Mouse (Mus musculus) ovary, adult 18-20 months (tissue): ENCODE results near the gene Txnrd3.

ENCODE experiments used
- DNase-seq: peaks from one replicate; pipeline ENCODE4 v3.0.0; 2022; ENCODE audit warnings: low spot score, mixed read lengths

Gene Txnrd3

DNA sequence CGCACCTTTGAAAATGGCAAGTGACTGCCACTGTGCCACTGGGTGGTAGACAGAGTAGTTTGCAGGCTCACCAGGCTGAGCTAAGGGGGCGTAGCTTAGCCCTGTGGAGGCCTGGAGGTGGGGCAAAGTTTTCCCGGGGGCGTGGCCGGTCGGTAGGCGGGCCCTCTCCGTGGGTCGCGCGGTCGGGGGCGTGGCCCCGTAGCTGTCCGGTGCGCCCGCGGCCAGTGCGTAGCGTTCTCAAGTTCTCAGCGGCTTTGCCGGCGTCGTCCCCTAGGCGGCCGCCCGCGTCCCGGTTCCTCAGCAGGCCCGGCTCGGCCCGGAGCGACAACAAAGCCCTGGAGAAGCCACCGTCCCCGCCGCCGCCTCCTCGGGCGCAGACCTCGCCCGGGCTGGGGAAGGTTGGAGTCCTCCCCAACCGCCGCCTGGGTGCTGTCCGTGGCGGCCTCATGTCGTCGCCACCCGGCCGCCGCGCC, at the start of gene Txnrd3:
Gene Txnrd3 (plus strand): TSS at position 191 of the 473 bp plus-strand sequence.
- peak; percentile 86 for DNase-seq

DNA sequence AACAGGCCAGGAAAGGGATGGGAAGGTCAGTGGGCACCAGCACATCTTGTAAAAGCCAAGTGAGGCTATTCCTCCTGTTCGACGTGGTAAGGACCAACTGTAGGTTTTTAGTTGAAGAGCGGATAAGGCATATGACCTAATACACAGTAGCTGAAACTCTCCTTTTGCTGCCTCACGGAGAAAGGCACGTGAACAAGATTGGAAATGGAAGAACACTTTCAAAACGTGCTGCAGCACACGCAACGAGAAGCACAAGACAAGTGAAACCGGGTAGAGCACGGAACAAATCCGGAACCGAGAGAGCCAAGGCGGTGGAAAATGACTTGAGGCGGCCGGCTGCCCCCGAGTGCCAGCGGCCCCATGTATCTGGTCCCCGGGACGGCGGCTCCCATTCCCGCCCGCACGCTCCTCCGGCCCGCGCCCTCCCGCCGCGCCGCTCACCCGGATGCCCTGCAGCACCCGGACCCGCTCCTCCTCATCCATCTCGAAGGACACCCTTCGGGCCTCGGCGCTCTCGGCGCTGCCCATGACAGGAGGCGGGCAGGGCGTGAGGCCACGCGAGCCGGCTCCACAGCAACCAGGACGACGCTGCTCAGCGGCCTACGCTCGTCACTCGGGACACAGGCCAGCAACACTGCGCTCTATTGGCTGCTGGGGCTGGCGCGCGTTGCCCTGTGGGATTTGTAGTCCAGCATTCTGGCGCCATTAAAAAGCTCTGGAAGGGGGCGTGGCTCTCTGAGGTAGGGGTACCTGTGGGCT, 48.6 kb upstream of the Txnrd3 start, which contains the start of gene Chchd6:
Gene Chchd6 (minus strand): TSS at position 635 of the 759 bp plus-strand sequence.
- DNase-seq: peak; percentile 89

DNA sequence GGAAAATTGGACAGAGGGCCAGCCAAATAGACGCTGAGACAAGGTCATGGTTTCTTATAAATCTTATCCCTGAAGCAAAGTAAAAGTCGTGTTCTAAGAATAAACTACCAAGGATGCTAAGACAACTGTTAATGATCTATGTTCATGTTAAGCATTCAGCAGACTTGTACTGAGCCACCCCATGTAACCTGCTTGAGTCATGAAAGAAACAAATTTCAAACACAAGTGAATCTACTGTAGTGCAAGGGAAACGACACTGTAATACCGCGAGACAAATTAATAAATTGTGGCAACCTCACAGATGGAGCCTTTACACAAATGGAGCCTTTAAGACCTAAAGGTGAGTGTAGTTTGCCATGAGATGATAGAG, 48.0 kb upstream of the Txnrd3 start:
- DNase-seq: no peak

DNA sequence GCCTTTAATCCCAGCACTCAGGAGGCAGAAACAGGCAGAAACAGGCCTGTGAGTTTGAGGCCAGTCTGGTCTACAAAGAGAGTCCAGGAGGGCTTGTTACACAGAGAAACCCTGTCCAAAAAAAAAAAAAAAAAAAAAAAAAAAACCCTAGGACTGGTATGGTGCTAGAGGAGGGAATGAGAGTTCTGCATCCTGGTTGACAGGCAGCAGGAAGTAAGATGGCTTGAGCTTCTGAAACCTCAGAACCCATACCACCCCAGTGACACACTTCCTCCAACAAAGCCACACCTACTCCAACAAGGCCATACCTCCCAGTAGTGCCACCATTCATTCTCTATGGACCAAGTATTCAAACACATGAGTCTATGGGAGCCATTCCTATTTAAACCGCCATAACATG, 47.3 kb upstream of the Txnrd3 start:
- no peak for DNase-seq

DNA sequence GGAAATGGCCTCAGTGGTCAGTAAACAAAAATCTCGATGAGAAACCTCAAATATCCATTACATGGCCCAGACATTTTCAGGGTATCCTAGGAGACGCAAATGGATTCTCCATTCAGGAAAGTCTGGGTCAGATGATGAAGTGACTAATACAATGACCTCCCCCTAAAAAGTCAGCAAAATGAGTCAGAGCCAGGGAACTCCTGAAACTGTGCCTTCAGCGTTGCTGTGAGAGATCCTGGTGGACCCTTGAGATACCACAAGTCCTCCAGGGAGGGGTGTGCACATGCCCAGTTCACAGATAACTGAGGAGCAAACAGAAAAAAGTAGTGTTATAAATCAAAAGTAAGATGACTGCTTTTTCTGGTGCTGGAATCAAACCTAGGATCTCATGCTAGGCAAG, 37.7 kb upstream of the Txnrd3 start:
- DNase-seq: no peak

DNA sequence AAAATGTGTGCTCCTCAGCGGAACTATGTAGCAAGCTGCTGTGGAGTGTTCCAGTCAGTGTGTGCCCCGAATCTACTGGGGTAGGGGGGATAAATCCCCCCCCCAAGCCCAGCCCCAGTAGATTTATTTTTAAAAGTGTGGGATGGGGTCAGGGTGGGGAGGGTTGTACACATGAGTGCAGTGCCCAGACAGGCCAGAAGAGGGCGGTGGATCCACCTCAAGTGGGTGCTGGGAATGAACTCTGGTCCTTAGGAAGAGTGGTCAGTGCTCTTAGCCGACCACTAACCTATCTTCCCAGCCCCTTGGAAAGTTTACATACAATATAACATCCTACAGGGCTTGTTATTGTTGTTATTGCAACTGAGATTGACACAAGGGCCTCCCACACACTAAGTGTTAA, 35.8 kb upstream of the Txnrd3 start:
- DNase-seq: no peak

DNA sequence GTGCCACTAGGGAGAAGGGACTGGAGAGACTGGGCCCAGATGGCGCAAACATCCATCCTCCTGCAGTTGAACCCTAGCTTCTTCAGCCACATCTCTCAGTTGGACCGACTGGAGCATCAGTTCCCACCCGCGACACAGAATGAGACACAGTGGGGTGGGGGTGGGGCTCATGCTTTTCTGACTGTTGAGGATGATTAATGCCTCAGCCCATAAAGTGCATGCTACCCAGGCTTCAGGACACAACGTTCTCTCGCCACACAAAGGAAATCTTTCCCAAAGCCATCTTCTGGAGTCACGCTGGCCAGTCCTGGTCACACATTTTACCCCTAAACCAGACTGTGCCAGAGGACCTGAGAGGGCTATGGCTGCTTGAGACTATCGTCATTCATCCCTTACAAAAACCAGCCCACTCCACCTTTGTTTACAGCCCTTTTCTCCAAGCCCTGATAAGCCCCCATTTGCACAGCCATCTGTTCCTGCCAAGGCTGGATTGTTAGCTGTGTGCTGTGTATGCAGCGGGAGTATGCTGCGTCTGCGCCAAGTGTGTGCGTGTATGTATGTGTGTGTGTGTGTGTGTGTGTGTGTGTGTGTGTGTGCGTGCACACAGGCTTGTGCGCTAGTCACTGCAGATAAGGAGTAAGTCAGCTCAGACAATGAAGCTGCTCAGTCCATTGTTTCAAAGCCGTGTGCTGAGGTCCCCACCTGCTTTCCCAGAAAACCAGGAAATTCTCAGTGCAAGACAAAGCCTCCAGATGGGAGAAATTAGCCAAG, 30.3 kb upstream of the Txnrd3 start:
- DNase-seq: no peak

DNA sequence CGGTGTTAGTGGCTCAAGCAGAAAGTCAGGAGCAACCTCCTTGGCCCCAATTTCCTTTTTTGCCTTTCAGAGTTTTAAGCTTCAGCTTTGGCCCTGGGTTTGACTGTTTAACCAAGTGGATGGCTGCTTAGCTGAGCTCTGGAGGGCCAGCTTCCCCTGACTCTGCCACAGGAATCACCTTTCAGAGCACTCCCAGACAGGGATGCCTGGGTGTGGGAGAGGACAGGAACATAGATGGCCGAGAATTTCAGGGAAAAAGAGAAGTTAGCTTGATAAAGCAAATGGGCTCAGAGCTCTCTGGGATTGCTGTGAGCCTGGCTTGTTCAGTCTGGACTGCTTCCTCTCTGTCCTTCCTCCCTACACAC, 29.7 kb upstream of the Txnrd3 start:
- DNase-seq: no peak

DNA sequence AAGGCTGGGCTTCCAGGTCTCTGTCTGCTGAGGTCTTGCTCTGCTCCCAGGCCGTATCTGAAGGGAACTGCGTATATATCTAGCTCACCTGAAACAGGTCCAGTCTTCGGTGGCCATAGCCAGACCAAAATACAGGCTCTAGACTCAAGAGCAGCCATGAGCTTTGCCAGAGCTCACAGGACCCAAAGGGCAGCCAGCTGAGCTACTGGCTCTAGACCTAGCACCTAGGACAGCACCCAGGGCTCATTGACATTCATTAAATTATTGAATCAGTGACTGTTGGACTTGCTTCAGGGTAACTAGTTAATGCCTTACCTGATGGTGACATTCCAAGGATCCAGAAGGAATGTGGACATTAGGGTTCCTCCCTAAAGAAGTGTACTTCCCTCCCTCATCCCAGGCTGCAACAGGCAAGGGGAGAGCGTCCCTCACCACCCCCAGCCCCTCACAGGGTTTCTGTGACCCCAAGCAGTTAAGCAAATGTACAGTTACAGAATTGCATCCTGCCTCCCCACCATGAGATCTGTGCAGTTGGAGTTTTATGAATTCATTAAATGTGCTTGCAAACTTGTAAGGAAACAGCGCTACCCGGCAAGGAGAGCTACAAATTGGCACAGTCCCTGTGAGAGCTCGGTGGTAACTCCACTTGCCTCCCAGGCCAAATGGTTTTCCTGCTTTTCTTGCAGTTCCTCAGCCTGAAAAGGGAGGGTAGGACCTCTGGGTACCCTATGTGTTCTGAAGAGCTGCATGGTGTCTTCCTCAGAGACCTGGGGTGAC, 29.0 kb upstream of the Txnrd3 start:
- no peak for DNase-seq

DNA sequence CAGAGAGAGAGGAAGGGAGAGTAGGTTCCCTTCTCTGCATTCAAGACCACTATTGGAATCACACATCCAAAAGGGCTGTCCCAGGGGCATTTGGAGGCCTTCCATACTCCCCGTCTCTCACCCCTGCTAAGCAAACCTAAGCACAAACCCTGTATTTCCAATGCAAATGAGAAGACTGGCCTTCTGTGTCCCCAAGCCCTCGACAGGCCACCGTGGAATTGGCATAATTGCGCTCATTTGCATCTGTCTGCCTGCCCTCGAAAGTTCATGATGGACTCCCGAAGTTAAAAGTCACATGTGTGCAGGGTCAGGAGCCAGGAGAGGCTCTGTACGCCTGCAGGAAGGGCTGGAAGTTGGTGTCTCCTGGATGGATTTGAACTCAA, 28.4 kb upstream of the Txnrd3 start:
- no peak for DNase-seq

DNA sequence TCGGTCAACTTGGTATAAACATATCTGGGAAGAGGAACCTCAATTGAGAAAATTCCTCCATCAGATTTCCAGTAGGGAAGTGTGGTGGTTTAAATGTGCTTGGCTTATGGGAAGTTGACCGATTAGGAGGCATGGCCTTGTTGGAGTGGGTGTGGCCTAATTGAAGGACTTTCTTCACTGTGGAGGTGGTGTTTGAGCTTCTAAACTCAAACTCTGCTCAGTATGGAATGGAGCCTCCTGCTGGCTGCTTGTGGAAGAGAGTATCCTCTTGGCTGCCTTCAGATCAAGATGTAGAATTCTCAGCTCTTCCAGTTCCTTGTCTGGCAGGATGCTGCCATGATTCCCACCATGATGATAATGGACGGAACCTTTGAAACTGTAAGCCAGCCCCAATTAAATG, 21.1 kb upstream of the Txnrd3 start:
- DNase-seq: no peak

DNA sequence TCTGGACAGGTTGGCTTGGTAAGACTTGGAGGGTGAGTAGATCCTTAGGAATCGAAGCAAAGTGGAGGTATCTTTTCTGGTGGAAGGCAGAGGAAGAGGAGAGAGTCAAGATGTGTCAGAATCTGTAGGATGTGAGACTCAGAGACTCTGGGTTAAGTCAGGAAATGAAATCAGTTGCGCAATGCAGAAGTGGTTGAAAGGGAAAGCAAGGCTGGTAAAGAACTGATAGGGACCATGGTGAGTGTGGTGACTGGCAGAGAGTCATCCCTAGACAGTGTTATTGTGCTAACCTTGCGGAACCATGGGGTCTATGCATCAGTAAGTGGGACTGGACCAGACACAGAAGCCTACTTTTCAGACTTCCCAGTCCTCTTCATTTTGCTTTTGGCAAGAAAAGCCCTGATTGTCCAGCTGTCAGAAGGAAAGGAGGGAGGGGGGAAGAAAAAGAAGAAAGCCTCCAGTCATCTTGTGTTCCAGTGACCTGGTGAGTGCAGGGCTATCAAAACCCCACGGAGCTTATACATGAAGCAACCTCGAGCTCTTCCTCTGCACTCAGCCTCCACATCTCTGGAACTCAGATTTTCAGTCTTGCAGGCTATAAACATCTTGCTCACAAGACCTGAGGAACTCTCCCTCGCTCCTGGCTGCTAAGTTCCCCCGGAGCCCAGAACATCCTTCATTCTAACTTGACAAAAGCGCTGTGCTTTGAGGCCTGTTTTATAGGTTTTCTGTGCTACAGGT, 15.6 kb upstream of the Txnrd3 start:
- no peak for DNase-seq

DNA sequence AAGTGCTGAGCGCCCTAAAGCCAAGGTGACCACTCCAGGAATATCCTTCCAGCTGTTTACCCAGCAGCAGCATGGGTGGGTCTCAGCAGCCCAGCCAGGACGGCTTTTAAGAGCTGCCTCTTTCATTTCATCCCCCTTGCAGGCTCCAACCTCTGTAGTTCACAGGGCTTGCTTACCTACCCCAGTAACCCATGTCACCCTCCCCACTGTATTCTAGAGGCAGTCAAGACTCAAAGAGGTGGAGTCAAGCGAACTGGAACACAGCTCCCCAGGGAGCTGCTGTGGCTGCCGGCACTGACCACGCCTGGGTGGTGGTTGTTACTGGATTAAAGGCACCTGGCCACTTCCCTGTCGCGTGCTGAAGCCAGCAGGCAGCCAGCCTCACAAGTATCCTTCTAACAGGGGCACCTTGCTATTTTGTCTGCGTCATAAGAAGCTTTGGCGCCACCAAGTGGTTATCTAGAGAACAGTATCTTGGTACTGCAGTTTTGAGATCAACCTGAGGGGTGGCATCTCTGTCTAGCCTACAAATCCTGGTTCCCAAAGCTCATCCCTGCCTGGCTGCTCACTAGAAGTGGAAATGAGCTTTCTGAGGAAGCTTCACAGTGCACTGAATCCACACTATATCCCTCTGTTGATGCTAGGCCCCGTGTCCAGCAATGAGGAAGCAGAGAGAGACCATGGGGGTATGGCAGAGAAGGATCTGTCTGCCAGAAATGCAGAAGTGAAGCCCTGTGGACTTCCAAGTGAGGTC, 11.8 kb upstream of the Txnrd3 start:
- DNase-seq: peak; percentile 52

DNA sequence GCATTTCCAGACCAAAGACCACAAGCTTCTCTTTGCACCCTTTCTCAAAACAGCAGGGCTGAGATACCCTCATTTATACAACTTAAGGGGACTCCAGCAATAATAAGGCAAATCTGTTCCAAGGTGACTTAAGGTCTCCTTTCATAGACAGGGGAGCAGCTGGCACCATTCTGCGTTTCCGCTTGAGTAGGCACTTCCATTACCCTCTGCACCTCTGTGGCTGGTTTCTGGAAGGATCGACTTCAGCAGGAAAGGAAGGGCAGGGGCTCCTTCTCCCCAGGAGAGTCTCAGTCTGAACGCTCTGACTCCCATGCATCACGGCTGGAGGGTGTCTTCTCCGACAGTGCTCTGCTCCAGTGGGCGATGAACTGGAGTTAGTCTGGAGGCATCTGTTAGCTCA, 10.7 kb upstream of the Txnrd3 start:
- no peak for DNase-seq

DNA sequence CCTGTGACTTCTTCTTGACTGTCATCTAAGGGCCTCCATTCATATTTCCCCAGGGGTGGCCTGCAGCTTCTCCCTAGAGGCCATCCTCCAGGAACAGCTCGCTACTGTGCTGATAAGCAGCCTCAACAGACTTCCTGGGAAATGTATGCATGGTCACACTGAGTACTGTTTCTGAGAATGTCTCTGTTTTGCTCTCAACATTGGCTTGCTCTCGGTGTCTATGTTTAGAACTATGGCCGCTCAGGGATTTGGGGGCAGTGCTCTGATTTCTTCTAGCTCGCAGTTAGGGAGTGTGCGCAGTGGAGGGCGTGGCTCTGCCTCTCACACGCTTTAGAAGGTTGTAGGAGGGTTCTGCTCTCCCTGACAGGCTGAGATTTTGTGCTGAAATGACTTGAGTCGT, 9.4 kb upstream of the Txnrd3 start:
- DNase-seq: no peak

DNA sequence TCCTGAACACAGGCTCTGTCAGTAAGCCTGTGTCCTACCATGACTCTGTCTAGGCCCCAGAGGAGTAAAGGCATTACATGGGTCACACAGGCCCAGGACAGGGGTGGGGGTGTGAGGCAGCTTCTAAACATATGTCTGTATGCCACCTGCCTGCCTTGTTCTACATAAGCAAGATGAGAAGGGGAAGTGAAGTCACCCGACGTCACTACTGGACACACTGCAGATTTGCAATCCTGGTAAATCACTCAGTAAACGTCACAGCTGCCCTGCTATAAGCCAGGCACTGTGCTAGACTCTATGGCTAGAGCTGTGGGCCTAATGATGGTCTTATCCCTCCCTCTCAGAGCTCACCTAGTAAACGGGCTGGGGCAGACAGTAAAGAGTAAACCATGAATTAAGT, 5.8 kb upstream of the Txnrd3 start:
- DNase-seq: no peak

DNA sequence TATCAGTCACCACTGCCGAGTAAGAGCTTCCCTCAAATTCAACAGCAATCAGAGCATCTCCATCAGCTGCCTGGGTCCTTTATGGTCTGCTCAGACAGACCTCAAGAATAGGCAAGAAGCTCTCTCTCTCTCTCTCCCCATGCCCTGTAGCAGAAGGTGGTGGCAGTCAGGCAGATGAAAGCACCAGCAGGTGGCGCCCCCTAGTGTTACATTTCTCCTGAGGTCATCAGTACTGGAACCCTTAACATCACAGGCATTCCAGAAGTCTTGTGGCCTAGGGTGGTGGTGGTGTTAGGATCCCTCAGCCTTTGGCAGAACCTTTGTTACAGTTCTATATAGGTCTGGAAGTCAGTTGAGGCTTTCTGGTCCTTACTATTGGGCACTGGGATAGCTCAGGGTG, 4.8 kb upstream of the Txnrd3 start:
- no peak for DNase-seq

DNA sequence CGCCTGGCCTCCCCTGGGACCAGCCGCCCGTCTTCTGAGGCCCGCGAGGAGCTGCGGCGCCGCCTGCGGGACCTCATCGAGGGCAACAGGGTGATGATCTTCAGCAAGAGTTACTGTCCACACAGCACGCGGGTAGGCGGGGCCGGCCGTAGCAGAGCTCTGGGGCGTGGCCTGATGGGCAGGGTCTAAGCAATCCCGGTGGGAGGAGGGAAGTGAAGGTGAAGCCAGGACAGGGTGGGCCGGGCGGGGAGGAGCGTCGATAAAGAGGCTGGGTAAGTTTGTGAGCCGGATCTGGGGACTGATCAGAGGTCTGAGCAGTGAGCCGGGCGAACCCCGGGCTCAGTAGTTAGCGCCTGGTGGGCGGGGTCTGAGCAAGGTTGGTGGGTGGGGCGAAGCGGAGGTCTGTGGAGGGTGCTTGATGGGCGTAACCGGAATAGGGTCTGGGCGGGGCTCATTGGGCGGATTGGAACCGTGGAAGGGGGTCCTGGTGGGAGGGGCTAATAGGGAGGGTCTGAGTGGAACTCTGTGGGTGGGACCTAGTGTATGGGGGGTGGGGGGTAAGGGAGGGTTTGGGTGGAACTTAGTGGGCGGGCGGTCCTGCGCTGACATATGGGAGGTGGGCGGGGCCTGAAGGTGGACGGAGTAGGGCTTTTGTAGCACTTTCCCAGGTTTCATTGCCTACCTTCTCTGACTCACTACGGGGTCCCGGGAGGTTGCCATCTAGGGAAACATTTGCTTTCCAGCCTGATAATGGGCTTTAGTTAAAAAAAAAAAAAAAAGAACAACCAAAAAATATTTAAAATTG, 685 bp downstream of the Txnrd3 start:
- peak; percentile 91 for DNase-seq

DNA sequence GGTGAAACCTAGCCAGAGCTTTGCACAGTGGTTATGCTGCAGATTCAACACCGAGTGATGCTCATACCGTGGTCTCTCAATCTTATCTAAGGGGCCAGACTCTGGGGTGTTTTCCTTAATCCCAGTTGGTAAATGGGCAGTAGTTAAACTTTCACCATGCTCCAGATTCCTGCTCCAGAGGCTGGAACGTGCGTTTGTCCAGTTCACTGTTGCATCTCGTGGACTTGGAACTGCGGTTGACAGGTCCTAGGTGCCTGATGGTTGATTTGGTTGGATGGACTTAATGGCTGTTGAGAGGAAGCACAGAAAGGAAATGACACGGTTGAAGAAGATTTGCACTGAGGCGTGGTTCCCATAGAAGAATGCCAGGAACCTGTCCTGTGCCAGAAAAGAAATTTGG, 6.1 kb downstream of the Txnrd3 start:
- no peak for DNase-seq

DNA sequence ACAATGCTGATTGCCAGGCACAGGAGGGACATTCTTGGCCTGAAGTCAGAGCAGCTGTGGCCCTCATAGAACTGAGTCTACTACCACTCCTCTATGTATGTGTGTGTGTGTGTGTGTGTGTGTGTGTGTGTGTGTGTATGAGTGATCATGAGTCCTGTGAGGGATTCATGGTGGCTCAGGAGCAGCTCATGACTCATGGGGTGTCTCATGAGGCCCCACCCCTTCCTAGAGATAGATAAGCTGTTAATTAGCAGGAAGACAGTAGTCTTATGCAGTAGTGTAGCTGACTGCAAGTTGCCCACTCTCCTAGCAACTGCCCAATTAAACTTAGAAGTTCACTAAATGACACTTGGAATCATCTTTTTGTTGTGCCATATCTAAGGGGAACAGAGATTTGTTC, 8.0 kb downstream of the Txnrd3 start:
- no peak for DNase-seq

DNA sequence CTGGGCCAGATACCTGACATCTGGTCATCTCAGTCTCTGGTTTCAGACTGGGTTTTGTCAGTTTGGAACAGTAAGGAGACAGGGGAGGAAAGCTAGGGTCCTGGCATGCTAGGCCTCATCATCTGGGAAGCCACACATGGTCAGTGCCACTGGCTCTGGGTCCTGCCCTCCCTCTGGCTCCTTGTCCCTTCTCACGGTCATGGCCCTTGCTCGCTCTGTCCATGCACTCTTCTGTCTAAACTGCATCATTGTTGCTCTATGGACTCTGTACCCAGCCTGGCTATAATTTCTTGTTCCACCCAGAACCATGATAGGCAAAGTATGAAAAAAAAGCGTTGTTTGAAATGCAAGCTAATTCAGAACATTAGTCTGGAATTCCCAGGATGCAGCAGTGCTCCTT, 11.2 kb downstream of the Txnrd3 start:
- no peak for DNase-seq
